Mouse (Mus musculus) forebrain, embryonic 13.5 days (tissue): ENCODE measurements around the gene Sergef. TPM values are rescaled to one million over a fixed set of nuclear protein-coding genes. Genes with fewer than 3 reads are reported as not detected.
A peak's percentile ranks its signal among the peaks of the same experiment; 100 is the strongest.

Source experiments
- ATAC-seq: fragments of 200-750 bp; cut with Nextera tagmentation; 2 replicates; pipeline ENCODE4 v1.8.0; 2017
- H3K27ac ChIP-seq: fragments of 300-500 bp; sonication (generic); 2 replicates; pipeline ENCODE4 v1.5.1; 2015; ENCODE audit warnings: inconsistent platforms, mild to moderate bottlenecking, moderate library complexity
- H3K27me3 ChIP-seq: fragments of 300-500 bp; sonication (generic); 2 replicates; pipeline ENCODE4 v1.6.1; 2015; ENCODE audit warnings: mild to moderate bottlenecking, inconsistent platforms
- H3K36me3 ChIP-seq: fragments of 300-500 bp; sonication (generic); 2 replicates; pipeline ENCODE4 v1.6.1; 2015; ENCODE audit warnings: mild to moderate bottlenecking, inconsistent platforms; ENCODE audit not compliant: poor library complexity, severe bottlenecking
- H3K4me1 ChIP-seq: fragments of 300-500 bp; sonication (generic); 2 replicates; pipeline ENCODE4 v1.6.1; 2015; ENCODE audit warnings: inconsistent platforms
- H3K4me2 ChIP-seq: fragments of 300-500 bp; sonication (generic); 2 replicates; pipeline ENCODE4 v1.6.1; 2015; ENCODE audit warnings: inconsistent platforms, mild to moderate bottlenecking, moderate library complexity
- H3K4me3 ChIP-seq: fragments of 300-500 bp; sonication (generic); 2 replicates; pipeline ENCODE4 v1.5.1; 2015; ENCODE audit warnings: mild to moderate bottlenecking, inconsistent platforms
- H3K9ac ChIP-seq: fragments of 300-500 bp; sonication (generic); 2 replicates; pipeline ENCODE4 v1.6.1; 2015; ENCODE audit warnings: mild to moderate bottlenecking, inconsistent platforms
- H3K9me3 ChIP-seq: fragments of 300-500 bp; sonication (generic); replicated peaks from 2 replicates; pipeline ENCODE4 v1.6.1; 2016; ENCODE audit warnings: inconsistent platforms
- WGBS: fragments of 180-500 bp; shearing (Covaris S2); methylation state at CpG from one replicate; pipeline ENCODE4 v1.1.7; 2015; 5-methylcytosine and 5-hydroxymethylcytosine counted together
- polyA plus RNA-seq: library from polyadenylated mRNA; unstranded; fragments of >200 nt; fragmentation: Nextera tagmentation; extraction: Ambion mirVana; gene quantifications from 2 replicates; pipeline ENCODE4 v1.2.1, GENCODE M21; 2015

Sergef gene
- polyA plus RNA-seq, 1 experiment from 2014 or later = 25.0 TPM

- H3K9ac ChIP-seq = 0 out of 2 replicates have a peak overlapping the region, but pooled peaks have one; percentile 7
- H3K9me3 ChIP-seq = no peaks in the 10 kb centered on the region
- no peaks in the 10 kb centered on the region for H3K36me3 ChIP-seq
- ATAC-seq = peak; percentile 57; the same call in 1 of the 2 replicates
- no peaks in the 10 kb centered on the region for H3K27me3 ChIP-seq
- peaks cover 29% of the 10 kb centered on the region for H3K4me1 ChIP-seq
- 38% methylated on average over 6 of the region's 6 CpGs for WGBS
- H3K27ac ChIP-seq = peak overlapping the region; percentile 46
- H3K4me3 ChIP-seq = no peak overlapping the region
- H3K4me2 ChIP-seq = no peak overlapping the region
Observed at GRCm38 (mm10) chr7:46448922-46449645, 190.5 kb downstream of the Sergef start.

- Histone ChIP-seq H3K27ac (no peak overlapping the region), H3K36me3 (no peaks in the 10 kb centered on the region), H3K27me3 (no peaks in the 10 kb centered on the region), H3K9ac (no peak overlapping the region), H3K4me3 (no peak overlapping the region), H3K9me3 (no peaks in the 10 kb centered on the region), H3K4me2 (no peak overlapping the region), H3K4me1 (peaks cover 15% of the 10 kb centered on the region)
- no peak for ATAC-seq
- 65% methylated on average over 9 of the region's 9 CpGs for WGBS
Observed at GRCm38 (mm10) chr7:46447473-46448165, 192.0 kb downstream of the Sergef start.

- Histone ChIP-seq H3K9ac (no peak overlapping the region), H3K4me3 (no peak overlapping the region), H3K4me2 (no peak overlapping the region), H3K36me3 (no peaks in the 10 kb centered on the region), H3K9me3 (no peaks in the 10 kb centered on the region), H3K27me3 (no peaks in the 10 kb centered on the region), H3K27ac (no peak overlapping the region), H3K4me1 (peaks cover 15% of the 10 kb centered on the region)
- 89% methylated on average over 6 of the region's 6 CpGs for WGBS
- ATAC-seq = no peak
Observed at GRCm38 (mm10) chr7:46445896-46446295, 193.7 kb downstream of the Sergef start.

GRCm38 (mm10) chr7:46443163-46443562, 196.4 kb downstream of the Sergef start:
- Histone ChIP-seq H3K9ac (no peak overlapping the region), H3K36me3 (no peaks in the 10 kb centered on the region), H3K4me3 (no peak overlapping the region), H3K4me1 (no peaks in the 10 kb centered on the region; the same call in 1 of the 2 replicates), H3K9me3 (no peaks in the 10 kb centered on the region), H3K27me3 (no peaks in the 10 kb centered on the region), H3K4me2 (no peak overlapping the region), H3K27ac (no peak overlapping the region)
- ATAC-seq = no peak
- 89% methylated on average over 10 of the region's 10 CpGs for WGBS

GRCm38 (mm10) chr7:46438537-46439141, 201.0 kb downstream of the Sergef start:
- no peak overlapping the region for H3K4me2 ChIP-seq
- H3K27ac ChIP-seq = no peak overlapping the region
- 0 out of 2 replicates have a peak, but pooled peaks cover 5% of the 10 kb centered on the region for H3K36me3 ChIP-seq
- H3K4me3 ChIP-seq = no peak overlapping the region
- 79% methylated on average over 9 of the region's 9 CpGs for WGBS
- H3K9ac ChIP-seq = no peak overlapping the region
- peaks cover 4% of the 10 kb centered on the region for H3K4me1 ChIP-seq
- no peak for ATAC-seq
- H3K9me3 ChIP-seq = no peaks in the 10 kb centered on the region
- no peaks in the 10 kb centered on the region for H3K27me3 ChIP-seq

GRCm38 (mm10) chr7:46435833-46436232, 203.8 kb downstream of the Sergef start:
- no peak overlapping the region for H3K4me2 ChIP-seq
- peaks cover 8% of the 10 kb centered on the region for H3K4me1 ChIP-seq
- no peaks in the 10 kb centered on the region for H3K27me3 ChIP-seq
- H3K27ac ChIP-seq = no peak overlapping the region
- no peak overlapping the region for H3K9ac ChIP-seq
- H3K36me3 ChIP-seq = 0 out of 2 replicates have a peak, but pooled peaks cover 5% of the 10 kb centered on the region
- no peaks in the 10 kb centered on the region for H3K9me3 ChIP-seq
- ATAC-seq = no peak
- WGBS = 93% methylated on average over 5 of the region's 5 CpGs
- no peak overlapping the region for H3K4me3 ChIP-seq

- Histone ChIP-seq H3K9me3 (no peaks in the 10 kb centered on the region), H3K27ac (0 out of 2 replicates have a peak overlapping the region, but pooled peaks have one; percentile 25), H3K36me3 (0 out of 2 replicates have a peak, but pooled peaks cover 5% of the 10 kb centered on the region), H3K4me2 (no peak overlapping the region), H3K27me3 (no peaks in the 10 kb centered on the region), H3K9ac (no peak overlapping the region), H3K4me3 (no peak overlapping the region), H3K4me1 (peaks cover 8% of the 10 kb centered on the region)
- ATAC-seq = peak; percentile 76
- 49% methylated on average over 5 of the region's 5 CpGs for WGBS
Observed at GRCm38 (mm10) chr7:46433874-46434273, 205.7 kb downstream of the Sergef start.

GRCm38 (mm10) chr7:46425012-46425411, 214.6 kb downstream of the Sergef start:
- ATAC-seq = no peak
- no peak overlapping the region for H3K4me3 ChIP-seq
- 32% methylated on average over 4 of the region's 4 CpGs for WGBS

GRCm38 (mm10) chr7:46423951-46424350, 215.7 kb downstream of the Sergef start:
- Histone ChIP-seq H3K27me3 (no peaks in the 10 kb centered on the region), H3K36me3 (peaks cover 12% of the 10 kb centered on the region), H3K9ac (no peak overlapping the region), H3K4me3 (no peak overlapping the region), H3K4me1 (peaks cover 46% of the 10 kb centered on the region), H3K9me3 (no peaks in the 10 kb centered on the region), H3K4me2 (no peak overlapping the region), H3K27ac (no peak overlapping the region)
- no peak for ATAC-seq
- WGBS = 78% methylated on average over 3 of the region's 3 CpGs

More at GRCm38 (mm10) chr7:46425012-46425411, 214.6 kb downstream of the Sergef start:
- Histone ChIP-seq H3K9me3 (no peaks in the 10 kb centered on the region), H3K9ac (no peak overlapping the region), H3K27me3 (no peaks in the 10 kb centered on the region), H3K36me3 (peaks cover 12% of the 10 kb centered on the region), H3K4me1 (peaks cover 46% of the 10 kb centered on the region), H3K27ac (no peak overlapping the region), H3K4me2 (no peak overlapping the region)

GRCm38 (mm10) chr7:46422764-46423412, 216.7 kb downstream of the Sergef start:
- H3K9ac ChIP-seq = no peak overlapping the region
- no peaks in the 10 kb centered on the region for H3K9me3 ChIP-seq
- 54% methylated on average over 18 of the region's 18 CpGs for WGBS
- H3K36me3 ChIP-seq = peaks cover 8% of the 10 kb centered on the region
- ATAC-seq = peak; percentile 72
- H3K4me1 ChIP-seq = peaks cover 51% of the 10 kb centered on the region
- H3K27ac ChIP-seq = peak overlapping the region; percentile 78
- no peaks in the 10 kb centered on the region for H3K27me3 ChIP-seq
- peak overlapping the region; percentile 45 for H3K4me2 ChIP-seq
- H3K4me3 ChIP-seq = peak overlapping the region; percentile 2; the same call in 1 of the 2 replicates

GRCm38 (mm10) chr7:46422052-46422763, 217.4 kb downstream of the Sergef start:
- peak overlapping the region; percentile 45 for H3K4me2 ChIP-seq
- H3K4me1 ChIP-seq = peaks cover 51% of the 10 kb centered on the region
- peak overlapping the region; percentile 2; the same call in 1 of the 2 replicates for H3K4me3 ChIP-seq
- WGBS = 49% methylated on average over 8 of the region's 8 CpGs
- H3K36me3 ChIP-seq = 0 out of 2 replicates have a peak, but pooled peaks cover under 1% of the 10 kb centered on the region
- ATAC-seq = peak; percentile 82
- no peaks in the 10 kb centered on the region for H3K27me3 ChIP-seq
- H3K27ac ChIP-seq = peak overlapping the region; percentile 78
- H3K9ac ChIP-seq = no peak overlapping the region
- no peaks in the 10 kb centered on the region for H3K9me3 ChIP-seq
